Mouse (Mus musculus) hindbrain, embryonic 10.5 days (tissue): ENCODE results near the gene Adarb1. TPM values are rescaled to one million over a fixed set of nuclear protein-coding genes. Genes with fewer than 3 reads are reported as not detected.
A peak's percentile ranks its signal among the peaks of the same experiment; 100 is the strongest.

Experiments used
- DNase-seq: peaks from one replicate; pipeline ENCODE4 v3.0.0-alpha.2; 2017; ENCODE audit warnings: low spot score
- H3K27ac ChIP-seq: fragments of 300-500 bp; sonication (generic); 2 replicates; pipeline ENCODE4 v1.5.1; 2016; ENCODE audit warnings: mild to moderate bottlenecking, moderate library complexity
- H3K27me3 ChIP-seq: fragments of 300-500 bp; sonication (generic); 2 replicates; pipeline ENCODE4 v1.6.1; 2016; ENCODE audit warnings: mild to moderate bottlenecking; ENCODE audit not compliant: poor library complexity, insufficient read depth, severe bottlenecking
- H3K36me3 ChIP-seq: fragments of 300-500 bp; sonication (generic); 2 replicates; pipeline ENCODE4 v1.6.1; 2016; ENCODE audit warnings: mild to moderate bottlenecking, moderate library complexity
- H3K4me1 ChIP-seq: fragments of 300-500 bp; sonication (generic); replicated peaks from 2 replicates; pipeline ENCODE4 v1.6.1; 2016; ENCODE audit warnings: mild to moderate bottlenecking
- H3K4me3 ChIP-seq: fragments of 300-500 bp; sonication (generic); 2 replicates; pipeline ENCODE4 v1.5.1; 2016; ENCODE audit warnings: mild to moderate bottlenecking, moderate library complexity
- H3K9me3 ChIP-seq: fragments of 300-500 bp; sonication (generic); 2 replicates; pipeline ENCODE4 v1.6.1; 2016; ENCODE audit warnings: mild to moderate bottlenecking, moderate library complexity
- WGBS: fragments of 180-500 bp; shearing (Covaris S2); methylation state at CpG from one replicate; pipeline ENCODE4 v1.1.7; 2016; 5-methylcytosine and 5-hydroxymethylcytosine counted together
- polyA plus RNA-seq: library from polyadenylated mRNA; unstranded; fragments of >200 nt; fragmentation: Nextera tagmentation; extraction: Ambion mirVana; gene quantifications from 2 replicates; pipeline ENCODE4 v1.2.1, GENCODE M21; 2016

The Adarb1 gene
- polyA plus RNA-seq, 1 experiment from 2014 or later = 7.8 TPM

DNA sequence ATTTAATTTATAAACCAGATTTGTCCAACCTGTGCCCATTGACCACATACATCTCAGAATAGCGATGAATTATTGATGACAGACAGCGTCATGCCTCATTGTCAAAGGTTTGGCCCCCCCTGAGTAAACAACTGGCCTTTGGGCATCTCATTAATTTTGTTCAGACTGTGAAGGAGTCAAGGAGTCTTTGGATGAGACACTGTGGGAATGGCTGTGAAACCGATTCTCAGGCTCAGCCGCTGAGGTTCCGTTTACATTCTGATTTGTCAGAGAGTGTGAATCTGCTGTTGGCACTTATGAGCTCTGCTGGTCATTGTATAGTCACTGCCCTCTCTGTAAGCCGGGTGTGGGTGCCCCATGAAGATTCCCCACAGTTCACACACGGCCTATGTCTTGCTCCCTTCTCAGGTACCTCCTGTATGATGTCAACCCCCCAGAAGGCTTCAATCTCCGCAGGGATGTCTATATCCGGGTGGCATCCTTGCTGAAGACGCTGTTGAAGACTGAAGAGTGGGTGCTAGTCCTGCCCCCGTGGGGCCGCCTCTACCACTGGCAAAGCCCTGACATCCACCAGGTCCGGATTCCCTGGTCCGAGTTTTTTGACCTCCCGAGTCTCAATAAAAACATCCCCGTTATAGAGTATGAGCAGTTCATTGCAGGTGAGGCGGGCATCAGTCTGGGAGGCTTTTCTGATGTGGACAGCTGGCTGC lies 157.7 kb downstream of the Adarb1 start:
- peaks cover 50% of the 10 kb centered on the region for H3K36me3 ChIP-seq
- H3K4me1 ChIP-seq = peaks cover 24% of the 10 kb centered on the region
- peak overlapping the region; percentile 92 for H3K4me3 ChIP-seq
- no peaks in the 10 kb centered on the region; the same call in 1 of the 2 replicates for H3K27me3 ChIP-seq
- no peaks in the 10 kb centered on the region for H3K9me3 ChIP-seq
- no peak overlapping the region for H3K27ac ChIP-seq
- no peak for DNase-seq
- 88% methylated on average over 17 of the region's 17 CpGs for WGBS

DNA sequence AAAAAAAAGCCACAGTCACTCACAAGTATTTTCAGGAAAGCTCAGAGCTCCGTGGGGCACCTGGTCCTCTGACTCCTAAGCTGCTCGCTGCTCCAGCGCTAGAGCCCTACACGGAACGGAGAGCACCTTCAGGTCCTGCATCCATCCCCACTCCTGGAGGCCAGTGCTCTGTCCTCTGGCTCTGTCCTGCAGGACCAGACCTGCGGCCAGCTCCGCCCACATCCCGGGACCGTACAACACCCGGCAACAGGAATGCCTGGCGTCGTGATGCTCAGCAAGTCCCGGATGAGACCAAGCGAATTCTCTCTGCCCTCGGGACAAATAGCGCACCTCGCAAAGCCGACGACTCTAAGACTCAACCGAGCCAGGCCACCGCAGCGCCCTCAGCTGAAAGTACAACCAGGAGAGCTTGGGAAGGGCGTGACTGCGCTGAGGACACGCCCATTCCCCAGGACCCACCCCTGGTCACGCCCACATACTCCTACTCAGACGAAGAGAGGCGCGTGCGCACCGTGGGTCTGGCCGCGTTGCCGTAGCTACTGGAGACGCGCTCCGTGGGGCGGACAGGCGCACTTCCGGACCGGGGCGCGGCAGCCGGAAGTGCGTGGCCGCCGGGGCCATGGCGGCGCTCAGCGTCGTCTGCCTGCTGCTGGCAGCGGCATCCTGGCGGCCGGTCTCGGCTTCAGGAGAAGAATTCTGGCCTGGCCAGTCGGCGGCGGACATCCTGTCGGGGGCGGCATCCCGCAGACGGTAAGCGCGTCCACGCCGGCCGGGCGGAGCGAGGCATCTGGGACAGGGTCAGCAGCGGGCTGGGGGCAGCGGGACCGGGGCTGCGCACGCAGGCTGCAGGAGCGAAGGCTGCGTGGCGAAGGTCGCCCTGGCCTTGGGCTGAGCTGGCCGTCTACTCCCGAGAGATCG lies 159.1 kb downstream of the Adarb1 start, which contains the start of gene Pofut2:
Gene Pofut2, plus strand, starts transcription at position 515 of the 918 bp plus-strand sequence.
- Histone ChIP-seq H3K9me3 (no peaks in the 10 kb centered on the region), H3K27ac (peak within 1 kb of the TSS; percentile 96), H3K4me1 (peaks cover 29% of the 10 kb centered on the region), H3K36me3 (peaks cover 36% of the 10 kb centered on the region), H3K27me3 (no peaks in the 10 kb centered on the region; the same call in 1 of the 2 replicates), H3K4me3 (peak within 1 kb of the TSS; percentile 92)
- under 1% methylated on average over 81 of the region's 81 CpGs for WGBS
- DNase-seq = peak; percentile 99

DNA sequence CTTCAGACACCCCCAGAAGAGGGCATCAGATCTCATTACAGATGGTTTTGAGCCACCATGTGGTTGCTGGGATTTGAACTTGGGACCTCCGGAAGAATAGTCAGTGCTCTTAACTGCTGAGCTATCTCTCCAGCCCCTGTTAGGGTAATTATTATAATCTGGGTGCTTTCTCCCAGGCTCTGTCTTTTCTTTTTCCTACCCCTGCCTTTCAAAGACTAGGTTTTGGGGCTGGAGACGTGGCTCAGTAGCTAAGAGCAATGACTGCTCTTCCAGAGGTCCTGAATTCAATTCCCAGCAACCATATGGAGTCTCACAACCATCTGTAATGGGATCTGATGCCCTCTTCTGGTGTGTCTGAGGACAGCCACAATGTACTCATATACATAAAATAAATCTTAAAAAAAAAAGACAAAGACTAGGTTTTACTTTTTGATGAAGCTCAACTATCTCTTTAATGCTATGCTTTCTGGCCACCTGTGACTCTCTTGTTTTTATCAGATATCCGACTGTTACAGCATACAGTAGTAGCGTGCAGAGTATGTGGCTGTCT lies 160.0 kb downstream of the Adarb1 start:
- Histone ChIP-seq H3K9me3 (no peaks in the 10 kb centered on the region), H3K36me3 (peaks cover 28% of the 10 kb centered on the region), H3K27me3 (no peaks in the 10 kb centered on the region; the same call in 1 of the 2 replicates), H3K4me1 (peaks cover 35% of the 10 kb centered on the region), H3K27ac (peak overlapping the region; percentile 96; the same call in 1 of the 2 replicates), H3K4me3 (peak overlapping the region; percentile 92)
- DNase-seq = no peak
- 55% methylated on average over 4 of the region's 4 CpGs for WGBS

DNA sequence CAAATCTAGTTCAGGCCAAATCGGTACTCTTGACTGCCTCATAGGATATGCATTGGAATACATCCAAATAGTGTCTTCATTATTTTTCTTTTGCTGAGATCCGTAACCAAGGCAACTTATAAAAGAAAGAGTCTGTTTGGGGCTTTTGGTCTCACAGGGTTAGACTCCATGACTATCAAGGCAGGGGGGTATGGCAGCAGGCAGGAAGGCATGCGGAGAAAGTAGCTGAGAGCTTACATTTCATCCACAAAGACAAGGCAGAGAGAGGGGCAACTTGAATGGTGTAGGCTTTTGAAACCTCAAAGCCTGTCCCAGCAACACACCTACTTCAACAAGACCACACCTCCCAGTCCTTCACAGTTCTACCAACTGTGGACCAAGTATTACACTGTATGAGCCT lies 162.4 kb downstream of the Adarb1 start:
- H3K4me3 ChIP-seq = no peak overlapping the region
- no peaks in the 10 kb centered on the region; the same call in 1 of the 2 replicates for H3K27me3 ChIP-seq
- H3K36me3 ChIP-seq = peaks cover 3% of the 10 kb centered on the region
- DNase-seq = no peak
- H3K9me3 ChIP-seq = no peaks in the 10 kb centered on the region
- 83% methylated on average over 3 of the region's 3 CpGs for WGBS
- H3K27ac ChIP-seq = no peak overlapping the region
- peaks cover 57% of the 10 kb centered on the region for H3K4me1 ChIP-seq

DNA sequence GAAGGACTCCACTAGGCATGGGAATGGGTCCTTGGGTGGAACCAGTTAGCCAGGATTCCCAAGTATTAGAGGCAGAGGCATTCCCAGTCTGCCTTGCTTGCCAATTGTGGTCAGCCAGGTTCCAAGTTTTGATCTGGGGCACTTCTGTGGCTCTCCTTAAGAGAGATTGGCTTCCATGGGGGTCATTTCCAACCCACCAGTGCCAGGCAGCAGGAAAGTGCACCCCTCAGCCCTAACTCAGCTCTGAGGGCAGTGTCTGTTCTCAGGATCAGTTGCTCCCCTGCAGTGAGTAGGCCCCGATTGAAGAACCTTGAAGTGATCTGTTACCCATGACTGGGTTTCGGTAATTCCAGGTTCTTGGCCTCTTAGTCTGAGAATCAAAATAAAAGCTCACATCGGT lies 162.8 kb downstream of the Adarb1 start:
- DNase-seq = no peak

DNA sequence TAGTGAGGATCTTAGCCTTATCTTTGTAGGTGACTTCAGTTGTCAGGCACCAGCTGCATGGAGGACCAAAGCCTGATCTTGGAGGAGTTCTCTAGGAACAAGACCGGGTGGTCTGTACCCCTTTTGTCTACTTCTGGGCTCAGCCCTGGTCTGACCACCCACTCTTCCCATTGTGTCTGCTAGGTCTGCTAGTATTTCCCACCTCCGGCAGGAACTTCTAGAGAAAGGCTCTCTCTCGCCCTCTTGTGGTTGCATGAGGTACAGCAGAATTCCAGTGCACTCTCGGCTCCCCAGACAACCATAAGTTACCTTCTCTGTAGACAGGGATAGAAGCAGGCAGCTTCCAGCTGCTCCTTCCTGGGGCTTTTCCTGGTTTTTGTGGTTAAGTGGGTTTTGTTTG lies 165.3 kb downstream of the Adarb1 start:
- WGBS = under 1% methylated on average over 4 of the region's 4 CpGs
- Histone ChIP-seq H3K9me3 (no peaks in the 10 kb centered on the region), H3K27me3 (no peaks in the 10 kb centered on the region; the same call in 1 of the 2 replicates), H3K4me1 (peaks cover 42% of the 10 kb centered on the region), H3K27ac (peak overlapping the region; percentile 82), H3K4me3 (no peak overlapping the region), H3K36me3 (no peaks in the 10 kb centered on the region)
- peak; percentile 89 for DNase-seq

More for the DNA sequence above, 162.8 kb downstream of the Adarb1 start:
- Histone ChIP-seq H3K9me3 (no peaks in the 10 kb centered on the region), H3K27ac (no peak overlapping the region; the same call in 1 of the 2 replicates), H3K36me3 (no peaks in the 10 kb centered on the region), H3K4me1 (peaks cover 53% of the 10 kb centered on the region), H3K27me3 (no peaks in the 10 kb centered on the region; the same call in 1 of the 2 replicates), H3K4me3 (no peak overlapping the region)
- WGBS = 72% methylated on average over 3 of the region's 3 CpGs

DNA sequence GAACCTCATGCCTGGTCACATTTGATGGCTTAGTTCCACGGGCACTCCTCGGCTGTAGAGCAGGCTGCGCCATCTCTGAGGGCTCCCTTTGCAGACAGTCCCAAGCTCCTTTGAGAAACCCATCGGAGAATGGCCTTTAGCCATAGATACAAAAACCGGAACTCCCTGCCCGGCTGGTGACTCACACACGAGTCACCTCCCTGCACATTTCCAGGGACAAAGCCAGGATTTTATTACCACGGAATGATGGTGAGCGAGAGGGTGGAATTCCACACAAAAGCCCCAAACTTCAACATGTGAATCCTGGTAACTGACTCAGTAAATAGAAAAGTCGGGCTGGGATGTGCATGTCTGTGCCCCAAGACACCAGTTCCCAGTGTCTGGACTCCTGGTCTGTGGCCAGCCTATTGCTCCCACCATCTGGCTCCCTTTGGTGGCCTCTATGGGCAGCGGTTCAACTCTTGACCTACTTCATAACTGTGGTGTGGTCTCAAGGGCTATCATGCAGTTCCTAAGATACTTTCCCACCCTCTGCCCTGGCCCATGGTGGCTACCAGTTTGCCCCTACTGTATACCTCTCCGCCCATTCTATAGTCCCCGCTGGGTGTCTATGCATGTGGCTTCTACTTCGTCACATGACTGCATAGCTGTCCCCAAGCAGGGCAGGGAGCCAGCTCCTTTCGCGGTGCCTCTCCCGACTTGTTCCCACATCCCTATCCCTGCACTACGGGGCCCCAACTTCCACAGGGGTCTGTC lies 166.1 kb downstream of the Adarb1 start:
- H3K36me3 ChIP-seq = no peaks in the 10 kb centered on the region
- DNase-seq = no peak
- peaks cover 43% of the 10 kb centered on the region for H3K4me1 ChIP-seq
- H3K27ac ChIP-seq = peak overlapping the region; percentile 82
- H3K27me3 ChIP-seq = no peaks in the 10 kb centered on the region; the same call in 1 of the 2 replicates
- no peaks in the 10 kb centered on the region for H3K9me3 ChIP-seq
- H3K4me3 ChIP-seq = no peak overlapping the region
- 81% methylated on average over 18 of the region's 18 CpGs for WGBS

DNA sequence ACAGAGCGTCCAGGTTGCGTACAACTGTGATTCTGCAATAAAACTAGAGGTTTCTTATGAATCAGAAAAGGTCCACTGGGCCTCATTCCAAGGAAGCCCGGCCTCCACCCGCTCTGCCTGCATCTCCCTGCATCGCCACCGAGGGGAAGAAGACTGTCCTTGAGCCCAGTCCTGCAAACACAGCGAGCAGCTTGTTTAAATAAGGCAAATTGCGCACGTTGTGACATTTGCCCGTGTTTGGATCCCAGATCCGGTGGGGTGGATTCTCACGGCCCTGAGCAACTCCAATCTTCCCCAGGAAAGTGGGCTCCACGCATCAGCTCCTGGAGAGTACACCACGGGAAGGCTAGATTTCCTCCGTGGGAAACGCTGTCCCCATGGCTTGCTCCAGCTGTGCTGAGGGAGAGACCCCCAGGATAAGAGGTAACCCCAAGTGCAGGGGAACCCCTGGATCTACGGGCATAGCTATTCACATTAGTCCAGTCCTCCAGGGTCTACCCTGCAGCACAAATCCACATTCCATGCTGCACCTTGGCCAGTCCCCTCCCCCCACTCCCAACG lies 166.8 kb downstream of the Adarb1 start:
- Histone ChIP-seq H3K36me3 (no peaks in the 10 kb centered on the region), H3K4me1 (peaks cover 43% of the 10 kb centered on the region), H3K27me3 (no peaks in the 10 kb centered on the region; the same call in 1 of the 2 replicates), H3K4me3 (no peak overlapping the region), H3K9me3 (no peaks in the 10 kb centered on the region), H3K27ac (peak overlapping the region; percentile 82; the same call in 1 of the 2 replicates)
- 66% methylated on average over 18 of the region's 18 CpGs for WGBS
- no peak for DNase-seq

DNA sequence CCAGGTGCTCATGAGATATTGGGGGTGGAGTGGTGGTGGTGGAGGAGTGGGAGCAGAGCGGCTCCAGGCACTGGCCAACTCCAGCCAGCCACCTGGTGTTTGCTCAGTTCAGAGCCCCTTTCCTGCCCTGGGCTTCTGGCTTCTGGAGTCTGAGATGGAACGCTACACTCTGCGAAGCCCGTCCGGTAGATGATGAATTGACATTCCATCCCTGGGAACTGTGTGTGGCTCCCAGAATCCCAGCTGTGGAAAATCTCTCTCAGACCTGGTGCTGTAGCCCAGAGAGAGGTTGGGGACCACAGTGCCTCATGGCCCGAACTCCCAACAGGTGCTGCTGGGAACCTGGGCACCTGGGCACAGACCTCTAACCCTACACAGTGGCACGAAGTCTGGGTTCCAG lies 170.4 kb downstream of the Adarb1 start:
- no peak for DNase-seq
- Histone ChIP-seq H3K36me3 (no peaks in the 10 kb centered on the region), H3K27ac (peak overlapping the region; percentile 4; the same call in 1 of the 2 replicates), H3K4me1 (peaks cover 33% of the 10 kb centered on the region), H3K9me3 (no peaks in the 10 kb centered on the region), H3K4me3 (no peak overlapping the region), H3K27me3 (no peaks in the 10 kb centered on the region)
- 87% methylated on average over 7 of the region's 7 CpGs for WGBS

DNA sequence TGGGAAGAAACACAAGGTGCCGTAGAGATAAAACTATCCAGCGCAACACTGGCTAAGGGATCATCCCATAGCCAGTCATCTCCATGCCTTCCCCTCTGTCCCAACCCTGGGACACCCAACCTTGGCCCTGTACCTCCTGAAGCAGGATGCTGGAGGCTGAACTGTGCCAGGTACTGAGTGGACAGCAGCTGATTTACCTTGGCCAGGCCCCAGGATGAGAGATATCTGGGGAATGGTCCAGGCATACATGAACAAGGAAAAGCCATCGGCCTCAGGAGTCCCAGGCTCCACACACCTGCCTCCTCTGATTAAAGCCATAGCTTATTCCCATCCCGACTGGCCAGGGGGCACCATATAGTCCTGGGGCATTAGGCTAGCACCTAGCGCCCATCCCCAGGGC lies 171.0 kb downstream of the Adarb1 start:
- no peak for DNase-seq
- H3K36me3 ChIP-seq = no peaks in the 10 kb centered on the region
- peaks cover 26% of the 10 kb centered on the region for H3K4me1 ChIP-seq
- H3K9me3 ChIP-seq = no peaks in the 10 kb centered on the region
- WGBS = 88% methylated on average over 5 of the region's 5 CpGs
- no peak overlapping the region for H3K4me3 ChIP-seq
- H3K27ac ChIP-seq = no peak overlapping the region
- no peaks in the 10 kb centered on the region for H3K27me3 ChIP-seq

DNA sequence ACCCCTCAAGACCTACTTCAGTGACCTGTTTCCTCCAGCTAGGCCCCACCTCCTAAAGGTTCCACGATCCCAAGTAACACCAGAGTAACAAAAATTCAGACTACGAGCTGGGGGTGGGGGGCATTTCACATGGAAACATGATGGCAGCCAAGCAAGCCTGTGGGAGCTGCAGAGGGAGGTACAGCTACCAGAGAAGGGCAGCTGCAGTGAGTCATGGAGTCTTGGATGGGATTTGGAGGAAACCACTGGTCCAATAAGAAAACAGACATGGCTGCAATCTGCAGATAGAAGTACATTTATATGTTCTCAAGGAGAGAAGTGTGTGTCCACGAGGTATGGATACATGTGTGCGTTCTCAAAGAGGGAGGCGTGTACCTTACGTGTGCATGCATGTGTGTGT lies 173.3 kb downstream of the Adarb1 start:
- Histone ChIP-seq H3K36me3 (no peaks in the 10 kb centered on the region), H3K4me3 (no peak overlapping the region)
- DNase-seq = no peak

More for the DNA sequence above, 173.3 kb downstream of the Adarb1 start:
- 92% methylated on average over 6 of the region's 6 CpGs for WGBS
- Histone ChIP-seq H3K27ac (no peak overlapping the region), H3K27me3 (no peaks in the 10 kb centered on the region), H3K4me1 (peaks cover 16% of the 10 kb centered on the region), H3K9me3 (0 out of 2 replicates have a peak, but pooled peaks cover 3% of the 10 kb centered on the region)
